Mouse (Mus musculus): Measurements from ENCODE around the gene Uxt. TPM values are rescaled to one million over a fixed set of nuclear protein-coding genes. Genes with fewer than 3 reads are reported as not detected.

Uxt gene
- polyA plus RNA-seq, 1 experiment from 2014 or later = 56.2 TPM

Other genes with a start within 250 kb of the Uxt start
- gene Araf, start 164.2 kb downstream of the Uxt start, polyA plus RNA-seq (2014; fragmentation: Nextera tagmentation; extraction: Ambion mirVana) = 97.1 and 104 TPM in 2 replicates
- 5.8 and 7.4 TPM in 2 replicates for gene Timp1, start 91.9 kb downstream of the Uxt start, polyA plus RNA-seq (2014; fragmentation: Nextera tagmentation; extraction: Ambion mirVana)
- 11.5 and 12.6 TPM in 2 replicates for gene Syn1, start 41.0 kb downstream of the Uxt start, polyA plus RNA-seq (2014; fragmentation: Nextera tagmentation; extraction: Ambion mirVana)
- 4.5 and 5.7 TPM in 2 replicates for gene Cfp, start 30.5 kb downstream of the Uxt start, polyA plus RNA-seq (2014; fragmentation: Nextera tagmentation; extraction: Ambion mirVana)
- 9.9 and 10.0 TPM in 2 replicates for gene Elk1, start 11.4 kb downstream of the Uxt start, polyA plus RNA-seq (2014; fragmentation: Nextera tagmentation; extraction: Ambion mirVana)
- 6.7 and 7.8 TPM in 2 replicates for gene Zfp182, start 100.3 kb upstream of the Uxt start, polyA plus RNA-seq (2014; fragmentation: Nextera tagmentation; extraction: Ambion mirVana)
- gene Spaca5, start 106.4 kb upstream of the Uxt start, polyA plus RNA-seq (2014; fragmentation: Nextera tagmentation; extraction: Ambion mirVana) = not detected in 2 replicates
- 1.7 and 2.6 TPM in 2 replicates for gene Zfp300, start 127.5 kb upstream of the Uxt start, polyA plus RNA-seq (2014; fragmentation: Nextera tagmentation; extraction: Ambion mirVana)
- gene Ssxa1, start 153.8 kb upstream of the Uxt start, polyA plus RNA-seq (2014; fragmentation: Nextera tagmentation; extraction: Ambion mirVana) = not detected in 2 replicates
- not detected in 2 replicates for gene Gm21876, start 213.6 kb upstream of the Uxt start, polyA plus RNA-seq (2014; fragmentation: Nextera tagmentation; extraction: Ambion mirVana)